Mouse (Mus musculus) forebrain, postnatal 0 days (tissue): ENCODE measurements at regions not wholly inside any gene's neighbourhood (a gene's known extent, or its start where the extent isn't known, plus 50 kb on each side); places are given as distances from the start of the nearest gene placed in this dataset.
"Not testable (repeated sequence)": the region's sequence is repeated elsewhere in the genome, so short reads cannot be mapped to it uniquely, and the experiment has no call there.

ENCODE experiments used
- ATAC-seq: fragments of 200-750 bp; cut with Nextera tagmentation; 2 replicates; pipeline ENCODE4 v1.8.0; 2017; ENCODE audit warnings: mild to moderate bottlenecking, moderate library complexity
- DNase-seq: peaks from one replicate; pipeline ENCODE4 v3.0.0-alpha.2; 2015
- H3K27ac ChIP-seq: fragments of 300-500 bp; sonication (generic); 2 replicates; pipeline ENCODE4 v1.5.1; 2014; ENCODE audit warnings: low read depth, mild to moderate bottlenecking, antibody characterized with exemption, low read length, moderate library complexity, mixed read lengths
- H3K27me3 ChIP-seq: fragments of 300-500 bp; sonication (generic); 2 replicates; pipeline ENCODE4 v1.6.1; 2014; ENCODE audit warnings: mild to moderate bottlenecking, low read length, mixed read lengths; ENCODE audit not compliant: insufficient read depth
- H3K36me3 ChIP-seq: fragments of 300-500 bp; sonication (generic); 2 replicates; pipeline ENCODE4 v1.6.1; 2014; ENCODE audit warnings: mild to moderate bottlenecking, moderate library complexity; ENCODE audit not compliant: insufficient read depth
- H3K4me1 ChIP-seq: fragments of 300-500 bp; sonication (generic); 2 replicates; pipeline ENCODE4 v1.6.1; 2014; ENCODE audit warnings: antibody characterized with exemption; ENCODE audit not compliant: insufficient read depth
- H3K4me2 ChIP-seq: fragments of 300-500 bp; sonication (generic); 2 replicates; pipeline ENCODE4 v1.6.1; 2014; ENCODE audit warnings: low read depth, mild to moderate bottlenecking, moderate library complexity
- H3K4me3 ChIP-seq: fragments of 300-500 bp; sonication (generic); 2 replicates; pipeline ENCODE4 v1.5.1; 2014; ENCODE audit warnings: low read depth, low read length, mixed read lengths
- H3K9ac ChIP-seq: fragments of 300-500 bp; sonication (generic); 2 replicates; pipeline ENCODE4 v1.6.1; 2014; ENCODE audit warnings: mild to moderate bottlenecking
- H3K9me3 ChIP-seq: fragments of 300-500 bp; sonication (generic); 2 replicates; pipeline ENCODE4 v1.6.1; 2016; ENCODE audit warnings: low read length
- CTCF ChIP-seq: sonication (generic); IDR thresholded peaks from 2 replicates; pipeline ENCODE4 v1.5.1; 2016; ENCODE audit warnings: antibody characterized with exemption, control low read depth, low read depth
- WGBS: fragments of 180-500 bp; shearing (Covaris S2); extraction: QIAGEN DNeasy Blood & Tissue Kit; methylation state at CpG from one replicate; pipeline ENCODE4 v1.1.7; 2014; 5-methylcytosine and 5-hydroxymethylcytosine counted together

DNA sequence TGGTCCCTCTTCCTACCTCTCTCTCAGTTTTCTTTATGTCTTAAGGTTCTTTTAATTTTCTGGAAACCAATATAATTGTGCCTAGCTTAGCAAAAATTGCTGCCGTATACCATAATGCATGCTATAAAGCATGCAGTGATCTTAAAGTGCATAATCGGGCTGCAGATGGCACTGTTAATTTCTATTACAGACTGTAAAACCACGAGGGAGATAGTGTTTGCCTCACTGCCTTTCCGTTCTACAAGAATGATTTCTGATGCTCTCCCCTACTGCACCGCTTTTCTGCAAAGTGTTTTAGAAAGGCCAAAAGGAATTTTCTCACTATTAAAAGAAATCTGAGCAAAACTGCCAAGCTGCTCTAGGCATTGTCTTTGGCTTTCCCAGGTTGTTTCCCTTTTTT, 357.6 kb downstream of the Tusc1 start:
- Histone ChIP-seq H3K9me3 (no peaks in the 10 kb centered on the region), H3K27ac (no peak overlapping the region), H3K4me1 (no peaks in the 10 kb centered on the region), H3K4me2 (no peak overlapping the region), H3K27me3 (no peaks in the 10 kb centered on the region), H3K9ac (no peak overlapping the region), H3K36me3 (no peaks in the 10 kb centered on the region), H3K4me3 (no peak overlapping the region)
- no peak for TF ChIP-seq CTCF
- DNase-seq, result peak; percentile 2
- 68% methylated on average over 5 of the region's 5 CpGs for WGBS
- no peak for ATAC-seq

DNA sequence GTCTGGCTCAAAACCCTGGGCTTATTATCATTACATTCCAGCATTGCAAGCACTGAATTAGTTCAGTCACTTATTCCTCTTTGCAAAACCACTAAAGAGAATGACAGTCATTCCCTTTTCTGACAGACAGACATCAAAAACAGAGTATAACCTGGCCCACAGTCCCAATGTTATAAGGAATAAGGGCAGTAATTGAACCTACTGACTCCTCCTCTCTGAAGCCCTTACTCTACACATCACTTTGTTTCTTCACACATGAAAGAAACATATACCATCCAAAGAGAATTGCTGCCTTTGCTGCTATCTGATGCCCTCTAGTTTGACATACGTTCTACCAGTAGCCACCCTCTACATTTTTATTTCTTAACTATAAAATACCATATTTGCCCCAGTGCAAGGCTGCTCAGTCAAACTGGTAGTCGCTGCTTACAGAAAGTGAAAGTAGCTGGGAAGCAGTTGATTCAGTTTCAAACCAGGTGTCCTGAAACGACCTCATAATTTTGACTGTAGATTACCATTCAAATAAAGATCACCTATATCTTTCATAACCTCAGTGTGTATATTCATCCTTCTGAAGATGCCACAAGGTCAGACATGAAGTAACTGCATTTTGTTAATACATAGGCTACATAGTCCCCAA, 393.1 kb downstream of the Tusc1 start:
- Histone ChIP-seq H3K4me2 (no peak overlapping the region), H3K36me3 (no peaks in the 10 kb centered on the region), H3K4me1 (no peaks in the 10 kb centered on the region), H3K4me3 (no peak overlapping the region), H3K27ac (no peak overlapping the region), H3K9me3 (no peaks in the 10 kb centered on the region), H3K9ac (no peak overlapping the region), H3K27me3 (no peaks in the 10 kb centered on the region)
- no peak for TF ChIP-seq CTCF
- no peak for ATAC-seq
- DNase-seq, result no peak
- 88% methylated on average over 3 of the region's 3 CpGs for WGBS

DNA sequence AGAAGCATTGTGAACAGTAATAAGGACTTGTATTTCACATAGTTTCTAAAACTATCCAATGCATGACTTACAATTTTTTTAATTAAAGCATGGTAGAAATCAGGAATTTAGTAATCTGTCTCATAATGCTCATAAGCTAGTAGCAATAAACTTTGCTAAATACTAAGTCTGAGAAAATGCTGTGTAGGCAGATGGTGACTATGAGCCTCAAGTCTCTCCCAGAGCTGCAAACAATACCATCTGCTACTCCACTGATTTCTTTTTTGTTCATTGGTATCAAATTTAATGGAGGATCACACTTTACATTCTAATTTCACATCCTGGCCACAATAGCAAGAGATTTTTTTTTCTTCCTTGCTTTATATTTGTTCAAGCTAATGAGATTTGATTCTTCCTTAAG, 404.0 kb downstream of the Tusc1 start:
- Histone ChIP-seq H3K4me1 (no peaks in the 10 kb centered on the region), H3K4me3 (no peak overlapping the region), H3K4me2 (no peak overlapping the region), H3K36me3 (no peaks in the 10 kb centered on the region), H3K9me3 (no peaks in the 10 kb centered on the region), H3K27ac (no peak overlapping the region), H3K27me3 (no peaks in the 10 kb centered on the region), H3K9ac (no peak overlapping the region)
- TF ChIP-seq CTCF, result no peak
- peak; percentile 55; the same call in 1 of the 2 replicates for ATAC-seq
- DNase-seq, result peak; percentile 2

DNA sequence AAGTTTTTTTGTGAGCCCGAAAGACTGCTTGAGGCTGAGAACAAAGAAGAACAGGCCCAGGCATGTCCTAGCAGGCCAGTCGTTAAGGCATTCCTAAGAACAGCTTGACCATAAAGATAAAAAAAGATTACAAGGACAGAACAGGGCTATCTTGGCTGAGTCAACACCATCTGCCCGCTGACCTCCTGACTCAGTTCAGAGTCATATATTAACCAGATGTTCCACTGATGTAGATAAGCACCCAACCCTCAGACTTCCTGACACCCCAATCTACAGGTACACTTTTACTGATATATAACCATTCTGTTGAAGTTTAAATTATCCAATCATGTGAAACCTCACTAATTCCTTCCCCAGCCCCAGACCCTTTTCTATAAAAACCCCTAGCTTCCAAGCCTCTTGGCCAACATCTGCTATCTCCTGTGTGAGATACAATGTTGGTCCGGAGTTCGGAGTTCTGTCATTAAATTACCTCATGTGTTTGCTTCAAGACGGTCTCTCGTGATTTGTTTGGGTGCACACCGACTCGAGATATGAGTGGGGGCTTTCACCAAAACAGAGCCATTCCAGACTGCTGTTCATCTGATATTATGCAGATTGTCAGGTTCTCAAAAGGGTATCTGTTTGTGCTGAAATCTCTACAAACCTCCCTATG, 413.8 kb downstream of the Tusc1 start:
- no peak for TF ChIP-seq CTCF
- no peak overlapping the region for H3K27ac ChIP-seq
- no peak for ATAC-seq

DNA sequence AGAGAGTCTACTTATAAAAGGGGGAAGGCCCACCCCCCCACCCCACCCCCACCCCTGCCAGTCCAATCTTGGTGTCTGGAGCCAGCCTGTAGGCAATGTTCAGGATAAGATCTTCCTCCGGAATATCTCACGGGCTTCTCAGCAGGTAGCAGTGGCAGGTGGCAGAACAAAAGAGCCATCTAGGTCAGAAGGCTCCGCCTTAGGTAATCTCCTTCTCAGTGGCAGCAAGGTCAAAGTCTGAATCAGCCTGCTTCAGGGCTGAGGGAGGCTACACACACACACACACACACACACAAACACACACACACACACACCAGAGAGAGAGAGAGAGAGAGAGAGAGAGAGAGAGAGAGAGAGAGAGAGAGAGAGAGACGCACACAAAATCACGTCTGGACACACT, 431.8 kb downstream of the Tusc1 start:
- not testable (repeated sequence) for H3K9me3 ChIP-seq, H3K9ac ChIP-seq, ATAC-seq, H3K4me3 ChIP-seq, H3K27ac ChIP-seq, H3K27me3 ChIP-seq, H3K4me1 ChIP-seq, H3K4me2 ChIP-seq, H3K36me3 ChIP-seq, DNase-seq
- WGBS, result 54% methylated on average over 5 of the region's 5 CpGs

More for the DNA sequence above, 413.8 kb downstream of the Tusc1 start:
- WGBS, result 87% methylated on average over 9 of the region's 9 CpGs
- no peak for DNase-seq
- Histone ChIP-seq H3K9me3 (no peaks in the 10 kb centered on the region), H3K4me1 (no peaks in the 10 kb centered on the region), H3K4me2 (no peak overlapping the region), H3K9ac (no peak overlapping the region), H3K4me3 (no peak overlapping the region), H3K27me3 (no peaks in the 10 kb centered on the region), H3K36me3 (no peaks in the 10 kb centered on the region)
